In genomic region chr4:107075456-107075855, GRCm38 (mm10) we compare ENCODE assay signal across 19 mouse cellular contexts. TPM values are rescaled to one million over a fixed set of nuclear protein-coding genes. Genes with fewer than 3 reads are reported as not detected.
DNase-seq lines count a peak whose midpoint lies in the region; ATAC-seq and TF ChIP-seq lines count a peak whose summit lies in the region.
"Had no signal": no experiment of that assay in that cellular context is flagged by ENCODE, and none has a peak within 500 bp of the region (broad histone marks: within the 10 kb centered on the region; RNA-seq: fewer than 3 reads in every experiment).

No protein-coding gene starts in this region.

- H3K4me1 ChIP-seq in olfactory bulb, adult 2 months (ENCODE audit: control insufficient read depth, insufficient read depth, low read length), result peaks cover 11% of the 10 kb centered on the region; the same call in 1 of the 2 replicates
- no peaks in the 10 kb centered on the region for H3K4me1 ChIP-seq in forebrain, embryonic 16.5 days (replicated peaks; ENCODE audit: control insufficient read depth, insufficient read depth, low read length)

- no peak for TF ChIP-seq POLR2A in olfactory bulb, adult 2 months (IDR thresholded peaks at IDR 0.05; ENCODE audit: insufficient read depth, low read depth, low read length)

- peak overlapping the region; percentile 24; the same call in 1 of the 2 replicates for H3K27ac ChIP-seq in layer of hippocampus, adult 2 months
- peak overlapping the region; percentile 2; the same call in 1 of the 2 replicates for H3K27ac ChIP-seq in olfactory bulb, adult 2 months (ENCODE audit: insufficient read depth, low read depth, low read length)
- H3K27ac ChIP-seq in forebrain, embryonic 16.5 days (ENCODE audit: low read length), result no peak overlapping the region
- H3K27ac ChIP-seq: embryonic facial prominence, embryonic 13.5 days; forebrain, embryonic 12.5 days; kidney, postnatal 0 days had no signal

- H3K36me3 ChIP-seq in forebrain, embryonic 16.5 days (ENCODE audit: control insufficient read depth, insufficient read depth), result no peaks in the 10 kb centered on the region
- H3K36me3 ChIP-seq: embryonic facial prominence, embryonic 13.5 days; forebrain, embryonic 12.5 days; heart, embryonic 12.5 days had no signal

- DNase-seq in layer of hippocampus, adult 2 months (ENCODE audit: low spot score in 2 of 2), result peak in 1 of 2 experiments; percentile 25
- DNase-seq in layer of hippocampus, adult 11-12 months (ENCODE audit: low spot score), result no peak
- DNase-seq in urinary bladder, postnatal 14 days (ENCODE audit: low spot score), result peak; percentile 38
- DNase-seq in urinary bladder, postnatal 36 days (ENCODE audit: low spot score in 2 of 2), result no peak
- DNase-seq in adrenal gland, adult 2 months, result no peak
- DNase-seq: cerebellum, postnatal 14 days; gastrocnemius, postnatal 25 days; lung, postnatal 14 days; thymus, postnatal 25 days had no signal

- TF ChIP-seq CTCF in layer of hippocampus, adult 2 months (conservative IDR thresholded peaks at IDR 0.05), result no peak
- no peak for TF ChIP-seq CTCF in olfactory bulb, adult 2 months (IDR thresholded peaks at IDR 0.05; ENCODE audit: insufficient read depth, low read depth, low read length)

- no peaks in the 10 kb centered on the region for H3K9me3 ChIP-seq in forebrain, embryonic 16.5 days (ENCODE audit: control insufficient read depth, low read length)
- H3K9me3 ChIP-seq: embryonic facial prominence, embryonic 13.5 days; forebrain, embryonic 12.5 days; heart, embryonic 12.5 days had no signal

- no peak overlapping the region for H3K4me3 ChIP-seq in layer of hippocampus, adult 2 months
- no peak overlapping the region for H3K4me3 ChIP-seq in olfactory bulb, adult 2 months (ENCODE audit: insufficient read depth, low read depth, low read length)
- H3K4me3 ChIP-seq in forebrain, embryonic 16.5 days (replicated peaks; ENCODE audit: low read length), result no peak overlapping the region
- H3K4me3 ChIP-seq: embryonic facial prominence, embryonic 13.5 days; forebrain, embryonic 12.5 days; heart, embryonic 12.5 days had no signal

- no peak for ATAC-seq in forebrain, embryonic 16.5 days
- ATAC-seq: Patski had no signal

- 41% methylated on average over 5 of the region's 5 CpGs for WGBS in olfactory bulb, adult 2 months
- WGBS in forebrain, embryonic 16.5 days, result 44% methylated on average over 5 of the region's 5 CpGs

- no peak overlapping the region for H3K9ac ChIP-seq in forebrain, embryonic 16.5 days (replicated peaks; ENCODE audit: low read depth, low read length)
- H3K9ac ChIP-seq: embryonic facial prominence, embryonic 13.5 days; forebrain, embryonic 12.5 days; heart, embryonic 12.5 days had no signal

- no peaks in the 10 kb centered on the region for H3K27me3 ChIP-seq in forebrain, embryonic 16.5 days (replicated peaks; ENCODE audit: control insufficient read depth, insufficient read depth, low read length)
- H3K27me3 ChIP-seq: embryonic facial prominence, embryonic 13.5 days; forebrain, embryonic 12.5 days; Patski had no signal

- no peak overlapping the region for H3K4me2 ChIP-seq in forebrain, embryonic 16.5 days (ENCODE audit: low read length)
- H3K4me2 ChIP-seq: embryonic facial prominence, embryonic 13.5 days; forebrain, embryonic 12.5 days; heart, embryonic 12.5 days had no signal

RNA-seq across cellular contexts. Expression of gene Cyb5rl, which starts 8.7 kb away (rescaled TPM):
- 1 to 10 TPM; 3.9 to 9.6 TPM for total RNA-seq in layer of hippocampus, adult 2 months (2021)
- polyA plus RNA-seq in olfactory bulb, adult 2 months (2012; ENCODE audit: insufficient read depth, insufficient read length, low replicate concordance, missing spikeins), result not detected in 2 replicates
- total RNA-seq in adrenal gland, adult 2 months (2021), result 10 to 100 TPM; 22.9 to 27.3 TPM
- polyA plus RNA-seq in adrenal gland, adult 2 months (2012; rRNA removed), result 13.4 and 14.1 TPM in 2 replicates
- 3.3 and 4.0 TPM in 2 replicates for polyA plus RNA-seq in forebrain, embryonic 16.5 days (2015; fragmentation: Nextera tagmentation; extraction: Ambion mirVana)

RNA-seq across cellular contexts. Expression of gene Mrpl37, which starts 8.8 kb away (rescaled TPM):
- 10 to 100 TPM; 59.4 to 59.9 TPM for total RNA-seq in layer of hippocampus, adult 2 months (2021)
- not detected in 2 replicates for polyA plus RNA-seq in olfactory bulb, adult 2 months (2012; ENCODE audit: insufficient read depth, insufficient read length, low replicate concordance, missing spikeins)
- 100 to 1,000 TPM in 1 of 2 experiments, 10 to 100 TPM in 1; 97.2 to 102 TPM for total RNA-seq in adrenal gland, adult 2 months (2021)
- 76.4 and 77.1 TPM in 2 replicates for polyA plus RNA-seq in adrenal gland, adult 2 months (2012; rRNA removed)
- 74.3 and 90.5 TPM in 2 replicates for polyA plus RNA-seq in forebrain, embryonic 16.5 days (2015; fragmentation: Nextera tagmentation; extraction: Ambion mirVana)

RNA-seq across cellular contexts. Expression of gene Cdcp2, which starts 21.2 kb away (rescaled TPM):
- not detected for total RNA-seq in layer of hippocampus, adult 2 months (2021)
- polyA plus RNA-seq in olfactory bulb, adult 2 months (2012; ENCODE audit: insufficient read depth, insufficient read length, low replicate concordance, missing spikeins), result not detected in 2 replicates
- total RNA-seq in adrenal gland, adult 2 months (2021), result not detected
- 0.06 and 0.08 TPM in 2 replicates for polyA plus RNA-seq in adrenal gland, adult 2 months (2012; rRNA removed)
- not detected in 2 replicates for polyA plus RNA-seq in forebrain, embryonic 16.5 days (2015; fragmentation: Nextera tagmentation; extraction: Ambion mirVana)
- total RNA-seq: adrenal gland, adult 18-20 months; gastrocnemius, postnatal 25 days; left cerebral cortex, adult 8-10 months; liver, adult 2 months had no signal
- polyA plus RNA-seq: embryonic facial prominence, embryonic 13.5 days; forebrain, embryonic 12.5 days; heart, embryonic 12.5 days; liver, adult 2 months; Patski had no signal

Comparison
In these comparisons a context has a peak if more than half of its experiments do, and no peak if none do; other contexts are left out.
1. RNA of gene Mrpl37, which starts 8.8 kb away (polyA plus RNA-seq): 74.3 to 90.5 TPM in forebrain, embryonic 16.5 days and 76.4 to 77.1 TPM in adrenal gland, adult 2 months; not detected in olfactory bulb, adult 2 months; every median in the first group is over 10 times any median in the second.